Mouse (Mus musculus) Muller cell, postnatal 12 days (primary cell): ENCODE data around the gene Lnpep.

ENCODE experiments used
- DNase-seq: peaks from one replicate; pipeline ENCODE4 v3.0.0-alpha.2; 2015; ENCODE audit errors: inconsistent ontology term

The Lnpep gene

DNA sequence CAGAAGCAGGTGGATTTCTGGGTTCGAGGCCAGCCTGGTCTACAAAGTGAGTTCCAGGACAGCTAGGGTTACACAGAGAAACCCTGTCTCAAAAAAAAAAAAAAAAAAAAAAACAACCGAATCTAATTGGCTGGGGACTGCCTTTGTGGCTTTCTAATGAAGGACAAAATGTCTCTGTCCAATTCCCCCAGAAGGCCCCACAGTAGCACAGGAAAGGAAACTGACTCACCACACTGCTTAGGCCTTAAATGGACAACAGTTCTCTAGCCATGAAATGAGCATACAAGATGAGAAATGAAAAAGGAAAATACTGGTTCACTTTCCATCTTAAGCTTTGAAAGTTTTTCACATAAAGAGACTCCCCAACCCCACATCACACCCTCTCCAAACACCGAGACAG lies 15.3 kb downstream of the Lnpep start:
- peak; percentile 48 for DNase-seq

DNA sequence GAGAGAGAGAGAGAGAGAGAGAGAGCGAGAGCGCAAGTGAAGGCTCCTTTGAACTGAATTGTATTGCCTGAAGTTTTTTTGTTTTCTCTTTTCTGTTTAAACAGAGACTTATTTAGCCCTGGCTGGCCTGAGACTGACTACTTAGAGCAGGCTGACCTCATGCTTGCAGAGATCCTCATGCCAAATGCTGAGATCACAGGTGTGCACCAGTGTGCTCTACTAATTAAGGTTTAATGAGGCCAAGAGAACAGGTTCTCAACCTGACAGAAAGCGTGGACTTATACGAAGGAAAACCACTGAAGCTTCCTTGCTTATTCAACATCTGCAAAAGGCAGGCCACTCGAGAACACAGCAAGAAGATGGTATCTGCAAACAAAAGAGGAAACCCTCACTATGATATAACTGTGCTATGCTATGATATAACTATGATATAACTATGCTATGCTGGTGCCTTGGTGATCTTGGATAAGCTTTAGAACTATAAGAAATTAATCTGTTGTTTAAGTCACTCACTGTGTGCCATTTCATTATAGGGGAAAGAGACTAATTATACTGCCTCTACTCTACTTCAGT lies 16.3 kb downstream of the Lnpep start:
- DNase-seq = no peak

GRCm38 (mm10) chr17:17604554-17604953 lies 20.3 kb downstream of the Lnpep start:
- DNase-seq = no peak

DNA sequence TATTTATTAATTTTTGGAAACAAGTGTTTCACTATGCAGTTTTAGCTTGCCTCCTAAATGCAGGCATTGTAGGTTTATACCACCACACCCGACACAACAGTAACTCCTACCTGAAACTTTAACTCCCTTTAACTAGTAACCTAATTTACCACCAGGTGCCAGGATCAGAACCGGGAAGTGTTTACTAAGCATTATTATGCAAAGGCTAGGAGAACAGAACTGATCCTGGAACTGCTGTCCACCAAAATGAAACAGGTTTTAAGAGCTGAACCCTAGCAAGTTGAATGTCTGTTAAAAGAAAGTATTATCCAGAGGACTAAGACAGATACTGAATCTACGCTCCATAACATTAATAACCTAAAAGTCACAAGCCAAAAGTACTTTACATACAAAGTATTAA lies 21.2 kb downstream of the Lnpep start:
- no peak for DNase-seq

GRCm38 (mm10) chr17:17602786-17603185 lies 22.1 kb downstream of the Lnpep start:
- no peak for DNase-seq

DNA sequence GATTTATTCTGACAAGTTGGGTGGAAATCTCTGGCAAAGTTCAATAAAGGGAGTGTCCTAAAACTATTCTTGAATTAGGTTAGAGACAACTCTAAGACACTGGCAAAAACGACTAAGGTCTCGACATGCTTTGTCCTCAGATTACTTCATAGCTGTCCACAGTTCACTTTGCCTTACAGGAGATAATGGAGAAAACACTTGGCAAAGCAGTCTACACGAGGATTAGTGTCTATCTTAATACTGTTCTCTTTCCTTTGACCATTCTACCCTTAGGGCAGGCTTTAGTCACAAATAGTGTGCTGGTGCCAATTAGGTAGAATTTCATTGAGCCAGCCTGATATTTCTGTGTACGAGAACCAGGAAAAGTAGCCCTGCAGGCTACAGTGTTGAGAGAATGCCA lies 22.5 kb downstream of the Lnpep start:
- DNase-seq = peak; percentile 45

DNA sequence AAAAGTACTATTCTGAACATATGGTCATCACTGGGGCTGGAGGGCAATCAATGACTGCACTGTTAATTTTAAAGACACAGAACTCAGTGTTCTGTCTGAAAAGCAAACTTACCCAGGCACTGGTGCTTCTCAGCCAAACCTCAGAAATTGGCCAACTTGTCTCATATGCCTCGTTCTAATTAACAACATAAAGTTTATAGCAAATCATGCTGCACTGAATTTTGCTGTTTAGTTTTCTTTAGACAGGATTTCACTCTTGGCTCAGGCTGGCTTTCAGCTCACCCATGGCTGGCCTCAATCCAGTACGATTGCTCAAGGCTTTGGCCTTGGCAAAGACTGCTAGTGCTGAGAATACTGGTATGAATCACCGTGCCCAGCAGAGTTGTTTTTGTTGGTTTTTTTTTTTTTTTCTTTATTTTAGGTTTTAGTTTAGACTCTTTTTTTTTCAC lies 24.0 kb downstream of the Lnpep start:
- DNase-seq = peak; percentile 86

DNA sequence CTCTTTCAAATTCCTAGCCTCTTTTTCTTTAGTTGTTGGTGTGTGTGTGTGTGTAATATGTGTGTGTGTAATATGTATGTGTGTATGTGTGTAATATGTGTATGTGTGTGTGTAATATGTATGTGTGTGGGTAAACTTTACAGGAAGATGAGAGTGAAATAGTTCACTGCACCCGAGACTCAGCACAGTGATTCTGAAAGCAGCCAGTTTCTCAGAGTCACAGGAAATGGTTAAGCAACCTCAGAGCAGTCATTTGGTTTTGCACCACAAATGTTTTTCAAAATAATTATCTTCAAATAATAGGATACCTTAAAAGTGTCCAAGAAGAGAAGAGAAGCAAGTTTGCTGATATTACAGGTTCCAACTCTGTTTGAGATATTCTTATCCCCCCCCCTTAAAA lies 24.8 kb downstream of the Lnpep start:
- DNase-seq = no peak

DNA sequence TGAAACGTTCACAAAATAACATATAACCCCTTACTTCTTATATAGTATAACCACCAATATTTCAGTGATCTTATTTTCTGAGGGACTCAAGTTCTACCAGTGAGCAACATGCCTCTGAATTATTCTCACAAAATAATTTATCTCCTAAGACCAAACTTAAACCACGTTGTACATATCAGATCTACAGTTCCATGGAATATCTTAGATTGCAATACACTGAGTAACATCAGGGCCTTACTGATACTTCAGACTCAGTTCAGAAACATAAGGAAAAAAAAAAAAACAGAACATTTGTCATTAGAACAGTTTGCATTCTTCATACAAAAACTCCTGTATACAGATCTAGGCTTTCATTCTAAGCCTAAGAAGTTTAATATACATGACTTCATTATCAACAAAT lies 26.5 kb downstream of the Lnpep start:
- no peak for DNase-seq

DNA sequence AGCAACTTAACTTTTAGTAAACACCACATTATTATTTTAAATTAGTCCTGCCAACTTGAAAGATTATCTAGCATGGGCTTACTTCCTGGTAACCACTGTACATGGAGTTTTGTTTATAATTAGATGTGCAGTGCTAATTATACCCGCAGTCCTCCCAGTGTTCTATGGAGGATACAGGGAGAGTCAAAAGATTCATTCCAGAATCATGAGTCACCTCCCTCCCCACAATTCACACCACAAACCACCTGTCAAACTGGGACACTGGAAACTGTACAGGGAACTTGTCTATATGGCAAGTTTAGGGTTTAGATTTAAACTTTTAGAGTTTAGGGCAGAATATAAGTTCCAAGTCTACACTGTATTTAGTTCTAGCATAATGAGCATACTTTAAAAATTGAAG lies 31.9 kb downstream of the Lnpep start:
- DNase-seq = peak; percentile 83

- DNase-seq = no peak
These were observed 37.4 kb downstream of the Lnpep start for GRCm38 (mm10) chr17:17587333-17588047.

DNA sequence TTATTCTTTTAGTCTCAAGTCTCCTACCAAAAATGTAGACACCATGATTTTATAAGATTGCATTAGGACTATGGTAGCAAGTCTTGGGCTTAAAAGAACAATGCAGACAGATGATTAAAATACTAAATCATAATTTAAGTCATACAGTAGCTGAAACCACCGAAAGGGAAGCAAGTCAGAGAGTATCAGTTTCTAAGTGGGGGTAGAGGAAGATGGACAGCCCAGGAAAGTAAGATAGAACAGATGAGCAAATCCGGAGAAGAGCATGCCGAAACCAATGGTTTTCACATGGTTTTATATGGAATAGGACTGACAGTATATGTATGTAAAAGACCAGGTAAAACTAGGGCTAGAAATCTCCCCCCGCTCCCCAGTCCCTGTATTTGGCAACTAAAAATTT lies 39.7 kb downstream of the Lnpep start:
- DNase-seq = no peak

- no peak for DNase-seq
These were observed 41.0 kb downstream of the Lnpep start for GRCm38 (mm10) chr17:17583896-17584295.

- no peak for DNase-seq
These were observed 43.6 kb downstream of the Lnpep start for GRCm38 (mm10) chr17:17581234-17581633.

- DNase-seq = no peak
These were observed 48.5 kb downstream of the Lnpep start for GRCm38 (mm10) chr17:17576399-17576798.

DNA sequence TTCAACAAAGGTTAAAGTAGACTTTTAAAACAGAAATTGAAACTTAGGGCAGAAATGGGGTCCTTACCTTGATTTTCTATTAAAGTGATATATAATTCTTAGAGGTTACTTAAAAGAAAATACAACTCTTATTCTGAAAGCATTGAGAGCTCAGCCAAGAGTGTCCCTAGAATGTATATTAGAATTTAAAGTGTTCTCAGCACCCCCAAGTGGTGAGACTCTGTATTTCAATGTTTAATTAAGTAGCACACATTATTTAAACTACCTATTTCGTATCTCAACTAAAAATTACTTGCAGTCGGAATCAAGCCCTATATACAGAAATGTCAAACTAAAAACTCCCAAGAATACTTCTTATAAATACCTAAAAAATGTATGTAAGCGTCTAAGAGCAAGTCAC lies 57.8 kb downstream of the Lnpep start:
- DNase-seq = peak; percentile 9

DNA sequence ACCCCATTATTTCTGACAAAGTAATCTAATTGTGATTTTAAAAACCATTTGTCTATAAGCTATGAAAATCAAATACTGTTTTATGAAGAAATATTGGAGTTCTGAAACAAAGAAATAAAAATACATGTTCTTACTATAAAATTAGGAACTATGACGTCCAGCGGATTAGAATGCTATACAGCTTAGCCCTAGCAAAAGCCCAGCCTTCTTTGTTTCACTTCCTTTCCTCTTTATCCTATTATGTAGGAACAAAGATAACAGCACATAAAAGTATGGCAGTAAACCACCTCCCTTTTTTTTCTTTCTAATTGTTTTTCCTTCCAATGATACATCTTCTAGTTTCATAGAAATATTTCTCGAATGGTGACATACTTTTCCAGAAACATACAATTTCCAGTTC lies 75.9 kb downstream of the Lnpep start:
- DNase-seq = no peak

DNA sequence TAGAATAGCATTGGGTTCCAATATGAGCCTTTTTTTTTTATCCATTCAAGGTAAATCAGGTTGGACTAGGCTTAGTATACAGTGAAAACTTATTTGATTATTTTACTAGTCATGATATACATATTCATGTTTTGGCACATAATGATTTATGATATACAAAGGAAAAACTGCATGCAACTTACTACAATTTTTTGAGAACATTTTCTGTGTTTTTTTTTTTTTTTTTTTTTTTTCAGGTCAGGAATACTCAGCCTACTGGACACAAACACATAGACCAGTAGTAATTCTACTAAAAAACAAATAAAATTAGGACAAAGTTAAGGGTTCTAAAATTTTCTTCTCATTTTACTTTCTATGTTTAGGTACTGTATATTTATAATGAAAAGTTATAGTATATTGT lies 93.5 kb downstream of the Lnpep start:
- no peak for DNase-seq

- no peak for DNase-seq
These were observed 108.3 kb downstream of the Lnpep start for GRCm38 (mm10) chr17:17516384-17517016.

DNA sequence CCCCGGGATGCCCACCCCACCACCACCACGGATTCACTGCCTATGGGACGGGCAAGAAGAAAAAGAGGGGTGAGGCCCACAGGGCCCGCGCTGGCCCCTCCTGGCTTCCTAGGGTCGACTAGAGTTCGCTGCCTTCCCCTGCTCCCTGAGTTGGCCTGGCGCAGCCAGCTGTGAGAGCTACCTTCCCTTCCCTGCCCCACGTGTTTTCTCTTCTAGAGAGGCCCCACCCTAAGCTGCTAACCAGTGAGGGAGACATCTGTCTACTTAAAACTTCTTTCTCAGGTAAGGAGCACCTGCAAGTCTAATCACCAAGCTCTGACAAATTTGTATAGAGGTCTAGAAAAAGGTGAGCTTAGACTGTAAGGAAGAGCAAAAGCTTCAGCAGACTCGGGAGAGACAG lies 118.2 kb downstream of the Lnpep start:
- no peak for DNase-seq

DNA sequence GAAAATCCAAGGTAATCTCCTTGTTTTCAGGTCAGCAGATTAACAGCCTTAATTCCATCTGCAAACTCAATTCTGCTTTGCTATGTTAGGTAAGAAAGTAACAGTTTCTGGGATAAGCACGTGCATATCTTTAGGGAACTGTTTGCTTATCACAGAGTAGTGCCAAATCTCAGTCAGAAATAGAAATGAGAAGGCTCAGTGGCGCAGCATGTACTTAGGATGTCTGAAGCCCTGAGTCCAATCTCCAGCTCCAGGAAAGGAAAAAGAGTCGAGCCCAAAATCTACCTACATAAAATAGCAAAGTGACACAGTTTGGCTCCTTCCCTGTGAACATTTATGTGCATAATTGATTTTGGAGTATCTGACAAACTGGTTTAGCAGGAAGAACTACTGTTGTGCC lies 125.6 kb downstream of the Lnpep start:
- no peak for DNase-seq

GRCm38 (mm10) chr17:17498848-17499247 lies 126.0 kb downstream of the Lnpep start:
- no peak for DNase-seq

DNA sequence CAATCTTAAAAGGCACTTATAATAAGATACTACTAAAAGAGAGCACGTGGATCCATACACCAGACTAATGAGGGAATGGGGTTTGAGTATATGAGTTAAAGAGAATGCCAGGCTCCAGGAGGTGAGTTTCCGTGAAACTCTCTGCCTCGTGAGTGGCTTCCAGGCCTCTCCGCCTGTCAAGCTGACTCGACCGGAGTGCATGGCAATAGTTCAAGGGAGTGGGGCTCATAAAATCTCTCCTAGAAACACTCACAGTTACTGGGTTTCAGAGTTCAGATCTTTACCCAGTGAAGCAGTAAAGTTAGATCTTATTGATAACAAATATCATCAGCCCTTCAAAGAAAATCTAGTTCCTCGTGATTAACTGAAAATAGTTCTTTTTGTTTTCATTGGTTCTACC lies 128.1 kb downstream of the Lnpep start:
- DNase-seq = no peak
